Mouse (Mus musculus): Measurements from ENCODE around the gene Galnt2. TPM values are rescaled to one million over a fixed set of nuclear protein-coding genes. Genes with fewer than 3 reads are reported as not detected.

The Galnt2 gene
- total RNA-seq, 2 experiments from 2014 or later: 41.9 to 42.7 TPM

- no peak for DNase-seq
- intact Hi-C loops (cut with DNase I): loop anchor here (2.0 to 5.0 kb wide), 3 partner anchors 54 to 234 kb away; no protein-coding TSS in a partner anchor
These were observed 55.4 kb downstream of the Galnt2 start for GRCm38 (mm10) chr8:124286461-124287124.

GRCm38 (mm10) chr8:124288215-124288864, 57.1 kb downstream of the Galnt2 start:
- intact Hi-C loops (cut with DNase I): loop anchor here (5.0 kb wide), 2 partner anchors 59 to 236 kb away; no protein-coding TSS in a partner anchor
- no peak for DNase-seq

- intact Hi-C loops (cut with DNase I): loop anchor here (5.0 kb wide), 2 partner anchors 58 to 237 kb away; no protein-coding TSS in a partner anchor
- no peak for DNase-seq
These were observed 58.4 kb downstream of the Galnt2 start for GRCm38 (mm10) chr8:124289481-124290050.

GRCm38 (mm10) chr8:124290911-124291691, 59.9 kb downstream of the Galnt2 start:
- intact Hi-C loops (cut with DNase I): no loop called here
- no peak for DNase-seq

GRCm38 (mm10) chr8:124291693-124292092, 60.5 kb downstream of the Galnt2 start:
- intact Hi-C loops (cut with DNase I): no loop called here
- no peak for DNase-seq

- no peak for DNase-seq
- intact Hi-C loops (cut with DNase I): no loop called here
These were observed 61.8 kb downstream of the Galnt2 start for GRCm38 (mm10) chr8:124292965-124293364.

- DNase-seq: no peak
- intact Hi-C loops (cut with DNase I): no loop called here
These were observed 63.2 kb downstream of the Galnt2 start for GRCm38 (mm10) chr8:124294425-124294824.

- no peak for DNase-seq
- intact Hi-C loops (cut with DNase I): no loop called here
These were observed 63.7 kb downstream of the Galnt2 start for GRCm38 (mm10) chr8:124294900-124295299.

- intact Hi-C loops (cut with DNase I): no loop called here
- no peak for DNase-seq
These were observed 64.2 kb downstream of the Galnt2 start for GRCm38 (mm10) chr8:124295357-124295756.

- no peak for DNase-seq
- intact Hi-C loops (cut with DNase I): no loop called here
These were observed 70.3 kb downstream of the Galnt2 start for GRCm38 (mm10) chr8:124301512-124301911.

- intact Hi-C loops (cut with DNase I): no loop called here
- DNase-seq: no peak
These were observed 70.9 kb downstream of the Galnt2 start for GRCm38 (mm10) chr8:124301935-124302555.

- intact Hi-C loops (cut with DNase I): no loop called here
These were observed 72.2 kb downstream of the Galnt2 start for GRCm38 (mm10) chr8:124303211-124303902.

GRCm38 (mm10) chr8:124304141-124304540, 73.0 kb downstream of the Galnt2 start:
- DNase-seq: no peak

More at GRCm38 (mm10) chr8:124303211-124303902, 72.2 kb downstream of the Galnt2 start:
- DNase-seq: no peak

GRCm38 (mm10) chr8:124306574-124306973, 75.4 kb downstream of the Galnt2 start:
- intact Hi-C loops (cut with DNase I): no loop called here

More at GRCm38 (mm10) chr8:124304141-124304540, 73.0 kb downstream of the Galnt2 start:
- intact Hi-C loops (cut with DNase I): no loop called here

GRCm38 (mm10) chr8:124307700-124308099, 76.5 kb downstream of the Galnt2 start:
- intact Hi-C loops (cut with DNase I): no loop called here
- DNase-seq: no peak

More at GRCm38 (mm10) chr8:124306574-124306973, 75.4 kb downstream of the Galnt2 start:
- DNase-seq: no peak

GRCm38 (mm10) chr8:124310509-124310908, 79.3 kb downstream of the Galnt2 start:
- intact Hi-C loops (cut with DNase I): no loop called here
- DNase-seq: no peak

GRCm38 (mm10) chr8:124311111-124311510, 79.9 kb downstream of the Galnt2 start:
- intact Hi-C loops (cut with DNase I): no loop called here
- DNase-seq: no peak

GRCm38 (mm10) chr8:124311723-124312122, 80.5 kb downstream of the Galnt2 start:
- DNase-seq: no peak
- intact Hi-C loops (cut with DNase I): no loop called here

- no peak for DNase-seq
- intact Hi-C loops (cut with DNase I): no loop called here
These were observed 81.0 kb downstream of the Galnt2 start for GRCm38 (mm10) chr8:124312228-124312627.

- peak in 1 of 2 experiments; percentile 43 for DNase-seq
- intact Hi-C loops (cut with DNase I): no loop called here
These were observed 83.6 kb downstream of the Galnt2 start for GRCm38 (mm10) chr8:124314803-124315202.

Data from heart, postnatal 14 days (tissue).